Mouse (Mus musculus) B cell, adult 67 days (primary cell): Measurements from ENCODE around the gene Mocs2. TPM values are rescaled to one million over a fixed set of nuclear protein-coding genes. Genes with fewer than 3 reads are reported as not detected.

ENCODE experiments used
- total RNA-seq, 2 experiments: library from RNA; stranded (reverse); gene quantifications; 4 replicates each; pipeline ENCODE4 v1.2.4; 2023

The Mocs2 gene
- 10 to 100 TPM; 17.6 to 27.0 TPM for total RNA-seq

GRCm38 (mm10) chr13:114817751-114818360, at the start of gene Mocs2:
TSS of gene Mocs2 (plus strand) at chr13:114818236.

Other genes starting within 250 kb of the Mocs2 start
- gene Itga2, start 113.9 kb downstream of the Mocs2 start, total RNA-seq = under 1 TPM in 1 of 2 experiments, not detected in 1; 0.06 TPM